Mouse (Mus musculus) liver, embryonic 14.5 days (tissue): ENCODE results near the gene Rad51b.

Experiments used
- CTCF ChIP-seq: IDR thresholded peaks from 2 replicates; pipeline ENCODE4 v1.5.1; 2016; ENCODE audit warnings: antibody characterized with exemption, low read depth, control low read depth
- EP300 ChIP-seq: IDR thresholded peaks from 2 replicates; pipeline ENCODE4 v1.6.1; 2016; ENCODE audit warnings: antibody characterized with exemption, low read depth

- TF ChIP-seq CTCF (no peak), EP300 (no peak)
These were observed 422.7 kb downstream of the Rad51b start for GRCm38 (mm10) chr12:79719847-79720201.
